Mouse (Mus musculus): ENCODE results near the gene Crcp.

DNA sequence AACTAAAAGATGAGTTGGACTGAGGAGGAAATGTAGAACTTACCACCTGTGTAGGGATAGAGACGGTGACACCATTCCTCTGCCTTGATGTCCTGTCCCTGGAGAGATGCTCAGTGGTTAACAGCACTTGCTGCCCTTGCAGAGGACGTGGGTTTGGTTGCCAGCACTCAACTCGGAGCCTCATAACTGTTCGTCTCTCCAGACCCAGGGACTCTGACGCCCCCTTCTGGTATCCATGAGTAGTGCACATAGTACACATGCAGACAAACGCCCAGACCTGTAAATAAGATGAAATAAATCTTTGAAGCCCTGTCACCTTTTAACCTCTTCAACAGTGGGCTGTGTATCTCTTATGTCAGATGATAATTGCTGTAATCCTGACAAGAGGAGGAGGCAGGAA lies 17.9 kb downstream of the Crcp start:
- peak; percentile 52 for TF ChIP-seq CTCF (IDR thresholded peaks at IDR 0.05; ENCODE audit: low read depth, low read length)
- TF ChIP-seq POLR2A (IDR thresholded peaks at IDR 0.05; ENCODE audit: borderline replicate concordance, low read depth, low read length) = no peak

All from bone marrow macrophage, adult 2 months (primary cell).